Mouse (Mus musculus) heart, postnatal 0 days (tissue): Measurements from ENCODE around the gene Ppp1r9a.

Experiments used
- CTCF ChIP-seq: IDR thresholded peaks from 2 replicates; pipeline ENCODE4 v1.5.1; 2016; ENCODE audit warnings: antibody characterized with exemption, control low read depth, low read depth
- EP300 ChIP-seq: IDR thresholded peaks from 2 replicates; pipeline ENCODE4 v1.6.1; 2016; ENCODE audit warnings: antibody characterized with exemption, low read depth

GRCm38 (mm10) chr6:5010553-5011416 lies 108.1 kb downstream of the Ppp1r9a start:
- no peak for TF ChIP-seq CTCF
- no peak for TF ChIP-seq EP300
